Comparison of ENCODE assay signal across 19 mouse cellular contexts in genomic region chrX:7168799-7169198, GRCm38 (mm10).
DNase-seq lines count a peak whose midpoint lies in the region; ATAC-seq and TF ChIP-seq lines count a peak whose summit lies in the region.
"Had no signal": no experiment of that assay in that cellular context is flagged by ENCODE, and none has a peak within 500 bp of the region (broad histone marks: within the 10 kb centered on the region; RNA-seq: fewer than 3 reads in every experiment).

No protein-coding gene starts in this region.

- peak overlapping the region; percentile 93 for H3K27ac ChIP-seq in spleen, adult 2 months (ENCODE audit: insufficient read depth, low read length)
- H3K27ac ChIP-seq: forebrain, embryonic 13.5 days; hindbrain, embryonic 14.5 days; intestine, embryonic 15.5 days; liver, embryonic 13.5 days; midbrain, embryonic 15.5 days; neural tube, embryonic 15.5 days had no signal

- H3K27me3 ChIP-seq in spleen, adult 2 months (ENCODE audit: control insufficient read depth, insufficient read depth, low read length), result no peaks in the 10 kb centered on the region
- H3K27me3 ChIP-seq in splenic B cell, adult 2 months (ENCODE audit: control insufficient read depth, insufficient read depth, low read length, poor library complexity, severe bottlenecking), result no peaks in the 10 kb centered on the region
- H3K27me3 ChIP-seq: forebrain, embryonic 13.5 days; intestine, embryonic 15.5 days; liver, embryonic 13.5 days; midbrain, embryonic 15.5 days; neural tube, embryonic 15.5 days had no signal

- 30% methylated on average over 5 of the region's 5 CpGs for WGBS in spleen, adult 2 months

- no peak overlapping the region for H3K4me3 ChIP-seq in spleen, adult 2 months (ENCODE audit: extremely low read depth, insufficient read depth, insufficient read length)
- H3K4me3 ChIP-seq: erythroblast, embryonic 14.5 days; forebrain, embryonic 13.5 days; intestine, embryonic 15.5 days; liver, embryonic 13.5 days; midbrain, embryonic 15.5 days; neural tube, embryonic 15.5 days had no signal

- peaks cover 2% of the 10 kb centered on the region; the same call in 1 of the 2 replicates for H3K4me1 ChIP-seq in spleen, adult 2 months (ENCODE audit: control insufficient read depth, insufficient read depth, insufficient read length)
- H3K4me1 ChIP-seq: forebrain, embryonic 13.5 days; intestine, embryonic 15.5 days; liver, embryonic 13.5 days; midbrain, embryonic 15.5 days; neural tube, embryonic 15.5 days had no signal

- TF ChIP-seq CTCF in spleen, adult 2 months (IDR thresholded peaks at IDR 0.05; ENCODE audit: extremely low read depth, insufficient read depth, insufficient read length, insufficient replicate concordance), result no peak

- peak; percentile 20 to 26 for DNase-seq in spleen, adult 2 months (ENCODE audit: low read depth in 1 of 2, low spot score in 2 of 2)
- no peak for DNase-seq in spleen, postnatal 10 days (ENCODE audit: low spot score in 2 of 2)
- DNase-seq in MEL-GATA-1-ER (ENCODE audit: extremely low read depth, low read depth), result peak; percentile 40
- DNase-seq in splenic B cell, adult 2 months (ENCODE audit: low read depth, low spot score), result peak; percentile 64
- DNase-seq in c-Kit-positive CD71-positive TER-119-positive erythroid progenitor cells, embryonic 14.5 days (ENCODE audit: low spot score), result no peak
- DNase-seq: cerebellum, adult 9-10 months; kidney, adult 9 months; kidney, postnatal 36 days; liver, embryonic 13.5 days; lung, embryonic 14.5 days; thymus, postnatal 36 days had no signal

- ATAC-seq in hematopoietic stem cell, adult 5-6 weeks (replicated peaks in 1 of 2; ENCODE audit: insufficient read depth in 1 of 2, low FRiP score in 2 of 2, low TSS enrichment in 1 of 2, low read depth in 1 of 2, poor library complexity in 2 of 2, severe bottlenecking in 2 of 2), result peak; percentile 75 to 86
- ATAC-seq in erythroblast, adult 5-6 weeks (replicated peaks; ENCODE audit: low FRiP score, poor library complexity, severe bottlenecking), result no peak
- ATAC-seq: forebrain, embryonic 13.5 days; intestine, embryonic 15.5 days; midbrain, embryonic 15.5 days had no signal

- no peaks in the 10 kb centered on the region; the same call in 1 of the 2 replicates for H3K36me3 ChIP-seq in spleen, adult 2 months (ENCODE audit: control insufficient read depth, insufficient read depth, low read length)
- H3K36me3 ChIP-seq in splenic B cell, adult 2 months (ENCODE audit: control insufficient read depth, insufficient read depth, low read length, poor library complexity, severe bottlenecking), result no peaks in the 10 kb centered on the region

- no peak for TF ChIP-seq POLR2A in spleen, adult 2 months (IDR thresholded peaks at IDR 0.05; ENCODE audit: low read depth, low read length)

Comparison
In these comparisons a context has a peak if more than half of its experiments do, and no peak if none do; other contexts are left out.
1. DNase-seq: peak in spleen, adult 2 months (2 of 2), MEL-GATA-1-ER (single experiment) and splenic B cell, adult 2 months (single experiment); none in spleen, postnatal 10 days (0 of 2) and c-Kit-positive CD71-positive TER-119-positive erythroid progenitor cells, embryonic 14.5 days (single experiment).